Mouse (Mus musculus): Measurements from ENCODE around the gene Fkbp14. TPM values are rescaled to one million over a fixed set of nuclear protein-coding genes. Genes with fewer than 3 reads are reported as not detected.

The Fkbp14 gene
- total RNA-seq (2021) = 1 to 10 TPM; 3.4 to 6.3 TPM
- long read RNA-seq, experiment 1, transcript Fkbp14-201 (4 exons, 2,694 nt) = major isoform, 11 of 12 reads
- long read RNA-seq, experiment 1, partial matches to known transcripts = 0 of 12 reads
- long read RNA-seq, experiment 1, other reads (novel, unspliced or antisense) = 0 of 12 reads
- long read RNA-seq, experiment 2, transcript Fkbp14-201 (4 exons, 2,694 nt) = major isoform, 5 of 5 reads
- long read RNA-seq, experiment 2, partial matches to known transcripts = 0 of 5 reads
- long read RNA-seq, experiment 2, other reads (novel, unspliced or antisense) = 0 of 5 reads

- TF ChIP-seq CTCF (IDR thresholded peaks at IDR 0.05) = no peak
- H3K4me3 ChIP-seq = peak within 1 kb of the TSS; percentile 93; the same call in 1 of the 2 replicates
- intact Hi-C loops (cut with DNase I) = no loop called here
- peak within 1 kb of the TSS; percentile 90; the same call in 1 of the 2 replicates for H3K27ac ChIP-seq
- no peak for DNase-seq
Measured at GRCm38 (mm10) chr6:54597208-54597607, at the start of gene Fkbp14. Gene Fkbp14, minus strand, starts transcription at chr6:54597308.

- TF ChIP-seq CTCF (IDR thresholded peaks at IDR 0.05) = no peak
- intact Hi-C loops (cut with DNase I) = no loop called here
- Histone ChIP-seq H3K4me3 (no peak overlapping the region), H3K27ac (no peak overlapping the region)
- no peak for DNase-seq
Measured at GRCm38 (mm10) chr6:54643181-54643580, 46.1 kb upstream of the Fkbp14 start.

- Histone ChIP-seq H3K4me3 (no peak overlapping the region), H3K27ac (no peak overlapping the region)
- DNase-seq = no peak
- intact Hi-C loops (cut with DNase I) = no loop called here
- no peak for TF ChIP-seq CTCF (IDR thresholded peaks at IDR 0.05)
Measured at GRCm38 (mm10) chr6:54641953-54642352, 44.8 kb upstream of the Fkbp14 start.

GRCm38 (mm10) chr6:54639877-54640276, 42.8 kb upstream of the Fkbp14 start:
- DNase-seq = no peak
- TF ChIP-seq CTCF (IDR thresholded peaks at IDR 0.05) = no peak
- intact Hi-C loops (cut with DNase I) = no loop called here
- Histone ChIP-seq H3K4me3 (no peak overlapping the region), H3K27ac (no peak overlapping the region)

- H3K27ac ChIP-seq = no peak overlapping the region
- intact Hi-C loops (cut with DNase I) = no loop called here
- peak; percentile 52 for TF ChIP-seq CTCF (IDR thresholded peaks at IDR 0.05)
- DNase-seq = no peak
- no peak overlapping the region for H3K4me3 ChIP-seq
Measured at GRCm38 (mm10) chr6:54631462-54631861, 34.4 kb upstream of the Fkbp14 start.

- peak; percentile 53 for TF ChIP-seq CTCF (IDR thresholded peaks at IDR 0.05)
- intact Hi-C loops (cut with DNase I) = loop anchor here (1.0 kb wide), 1 partner anchor 43 kb away; no protein-coding TSS in a partner anchor
- H3K27ac ChIP-seq = no peak overlapping the region
- DNase-seq = peak; percentile 43
- no peak overlapping the region for H3K4me3 ChIP-seq
Measured at GRCm38 (mm10) chr6:54629734-54630133, 32.6 kb upstream of the Fkbp14 start.

GRCm38 (mm10) chr6:54628381-54628780, 31.3 kb upstream of the Fkbp14 start:
- no peak overlapping the region for H3K27ac ChIP-seq
- intact Hi-C loops (cut with DNase I) = no loop called here
- no peak overlapping the region for H3K4me3 ChIP-seq
- no peak for TF ChIP-seq CTCF (IDR thresholded peaks at IDR 0.05)
- no peak for DNase-seq

- Histone ChIP-seq H3K4me3 (no peak overlapping the region), H3K27ac (no peak overlapping the region)
- DNase-seq = no peak
- intact Hi-C loops (cut with DNase I) = no loop called here
- no peak for TF ChIP-seq CTCF (IDR thresholded peaks at IDR 0.05)
Measured at GRCm38 (mm10) chr6:54620357-54620756, 23.2 kb upstream of the Fkbp14 start.

GRCm38 (mm10) chr6:54619530-54619929, 22.4 kb upstream of the Fkbp14 start:
- no peak for TF ChIP-seq CTCF (IDR thresholded peaks at IDR 0.05)
- DNase-seq = no peak
- intact Hi-C loops (cut with DNase I) = no loop called here

GRCm38 (mm10) chr6:54617363-54617762, 20.3 kb upstream of the Fkbp14 start:
- intact Hi-C loops (cut with DNase I) = no loop called here
- Histone ChIP-seq H3K4me3 (no peak overlapping the region), H3K27ac (no peak overlapping the region)
- peak; percentile 12; the same call in 1 of the 2 replicates for TF ChIP-seq CTCF (IDR thresholded peaks at IDR 0.05)
- DNase-seq = no peak

More at GRCm38 (mm10) chr6:54619530-54619929, 22.4 kb upstream of the Fkbp14 start:
- H3K27ac ChIP-seq = no peak overlapping the region
- H3K4me3 ChIP-seq = no peak overlapping the region

GRCm38 (mm10) chr6:54606241-54606640, 9.1 kb upstream of the Fkbp14 start:
- no peak for TF ChIP-seq CTCF (IDR thresholded peaks at IDR 0.05)
- intact Hi-C loops (cut with DNase I) = no loop called here
- DNase-seq = peak; percentile 35
- no peak overlapping the region; the same call in 1 of the 2 replicates for H3K27ac ChIP-seq
- H3K4me3 ChIP-seq = no peak overlapping the region

GRCm38 (mm10) chr6:54604001-54604715, 7.0 kb upstream of the Fkbp14 start:
- no peak overlapping the region for H3K27ac ChIP-seq
- no peak for DNase-seq
- no peak for TF ChIP-seq CTCF (IDR thresholded peaks at IDR 0.05)
- H3K4me3 ChIP-seq = no peak overlapping the region
- intact Hi-C loops (cut with DNase I) = no loop called here

- no peak overlapping the region for H3K27ac ChIP-seq
- TF ChIP-seq CTCF (IDR thresholded peaks at IDR 0.05) = no peak
- no peak overlapping the region for H3K4me3 ChIP-seq
- DNase-seq = no peak
- intact Hi-C loops (cut with DNase I) = no loop called here
Measured at GRCm38 (mm10) chr6:54602891-54603290, 5.8 kb upstream of the Fkbp14 start.

Measured in gastrocnemius, adult 2 months (tissue).